Mouse (Mus musculus): ENCODE measurements around the gene Rad9a. TPM values are rescaled to one million over a fixed set of nuclear protein-coding genes. Genes with fewer than 3 reads are reported as not detected.
A peak's percentile ranks its signal among the peaks of the same experiment; 100 is the strongest.

Rad9a gene
- total RNA-seq, 2 experiments from 2014 or later = 16.3 to 41.3 TPM

GRCm38 (mm10) chr19:4149764-4150461, 51.5 kb downstream of the Rad9a start:
- ATAC-seq (replicated peaks; ENCODE audit: poor library complexity, severe bottlenecking) = no peak

- no peak for ATAC-seq (replicated peaks; ENCODE audit: poor library complexity, severe bottlenecking)
Observed at GRCm38 (mm10) chr19:4149283-4149682, 52.2 kb downstream of the Rad9a start.

GRCm38 (mm10) chr19:4148819-4149218, 52.6 kb downstream of the Rad9a start:
- no peak for ATAC-seq (replicated peaks; ENCODE audit: poor library complexity, severe bottlenecking)

GRCm38 (mm10) chr19:4148491-4148806, 53.0 kb downstream of the Rad9a start, which contains the start of gene Coro1b:
TSS of gene Coro1b (plus strand) at chr19:4148619.
- ATAC-seq (replicated peaks; ENCODE audit: poor library complexity, severe bottlenecking) = peak; percentile 82

GRCm38 (mm10) chr19:4147782-4148490, 53.5 kb downstream of the Rad9a start:
- no peak for ATAC-seq (replicated peaks; ENCODE audit: poor library complexity, severe bottlenecking)

- peak; percentile 53 for ATAC-seq (replicated peaks; ENCODE audit: poor library complexity, severe bottlenecking)
Observed at GRCm38 (mm10) chr19:4147022-4147405, 54.4 kb downstream of the Rad9a start.

- no peak for ATAC-seq (replicated peaks; ENCODE audit: poor library complexity, severe bottlenecking)
Observed at GRCm38 (mm10) chr19:4146366-4147021, 55.0 kb downstream of the Rad9a start.

GRCm38 (mm10) chr19:4145936-4146335, 55.5 kb downstream of the Rad9a start:
- no peak for ATAC-seq (replicated peaks; ENCODE audit: poor library complexity, severe bottlenecking)

Other genes with a start within 250 kb of the Rad9a start
Only the 30 nearest of the 31 such genes appear.
- not detected in 2 replicates for gene Aldh3b2, start 229.3 kb downstream of the Rad9a start, total RNA-seq (2014; fragmentation: Nextera tagmentation)
- gene Aldh3b2, start 229.3 kb downstream of the Rad9a start, total RNA-seq (2017) = 0.09 TPM in 1 of 2 replicates, not detected in the other
- gene Acy3, start 215.1 kb downstream of the Rad9a start, total RNA-seq (2014; fragmentation: Nextera tagmentation) = 4.1 and 6.4 TPM in 2 replicates
- gene Acy3, start 215.1 kb downstream of the Rad9a start, total RNA-seq (2017) = 0.73 and 4.0 TPM in 2 replicates
- gene Tbx10, start 208.9 kb downstream of the Rad9a start, total RNA-seq (2014; fragmentation: Nextera tagmentation) = not detected in 2 replicates
- not detected in 2 replicates for gene Tbx10, start 208.9 kb downstream of the Rad9a start, total RNA-seq (2017)
- gene Nudt8, start 201.1 kb downstream of the Rad9a start, total RNA-seq (2014; fragmentation: Nextera tagmentation) = 9.7 and 16.3 TPM in 2 replicates
- gene Nudt8, start 201.1 kb downstream of the Rad9a start, total RNA-seq (2017) = 4.4 and 10.5 TPM in 2 replicates
- gene Gm49405, start 201.0 kb downstream of the Rad9a start, total RNA-seq (2014; fragmentation: Nextera tagmentation) = 0.30 and 3.0 TPM in 2 replicates
- 1.2 and 1.3 TPM in 2 replicates for gene Gm49405, start 201.0 kb downstream of the Rad9a start, total RNA-seq (2017)
- gene Doc2g, start 198.3 kb downstream of the Rad9a start, total RNA-seq (2014; fragmentation: Nextera tagmentation) = 3.0 and 7.0 TPM in 2 replicates
- gene Doc2g, start 198.3 kb downstream of the Rad9a start, total RNA-seq (2017) = 0.46 and 2.9 TPM in 2 replicates
- gene Ndufv1, start 188.9 kb downstream of the Rad9a start, total RNA-seq (2014; fragmentation: Nextera tagmentation) = 93.8 and 132 TPM in 2 replicates
- 222 and 241 TPM in 2 replicates for gene Ndufv1, start 188.9 kb downstream of the Rad9a start, total RNA-seq (2017)
- 235 and 335 TPM in 2 replicates for gene Gstp1, start 163.7 kb downstream of the Rad9a start, total RNA-seq (2014; fragmentation: Nextera tagmentation)
- 84.1 and 120 TPM in 2 replicates for gene Gstp1, start 163.7 kb downstream of the Rad9a start, total RNA-seq (2017)
- not detected in 2 replicates for gene Gstp2, start 155.6 kb downstream of the Rad9a start, total RNA-seq (2014; fragmentation: Nextera tagmentation)
- gene Gstp2, start 155.6 kb downstream of the Rad9a start, total RNA-seq (2017) = 4.3 TPM in 1 of 2 replicates, not detected in the other
- not detected in 2 replicates for gene Gstp3, start 142.1 kb downstream of the Rad9a start, total RNA-seq (2014; fragmentation: Nextera tagmentation)
- gene Gstp3, start 142.1 kb downstream of the Rad9a start, total RNA-seq (2017) = 0.65 TPM in 1 of 2 replicates, not detected in the other
- not detected in 2 replicates for gene Cabp2, start 120.1 kb downstream of the Rad9a start, total RNA-seq (2014; fragmentation: Nextera tagmentation)
- not detected in 2 replicates for gene Cabp2, start 120.1 kb downstream of the Rad9a start, total RNA-seq (2017)
- gene Cdk2ap2, start 104.5 kb downstream of the Rad9a start, total RNA-seq (2014; fragmentation: Nextera tagmentation) = 119 and 155 TPM in 2 replicates
- gene Cdk2ap2, start 104.5 kb downstream of the Rad9a start, total RNA-seq (2017) = 33.7 and 36.5 TPM in 2 replicates
- 11.3 and 16.8 TPM in 2 replicates for gene Pitpnm1, start 101.7 kb downstream of the Rad9a start, total RNA-seq (2014; fragmentation: Nextera tagmentation)
- 4.5 and 24.3 TPM in 2 replicates for gene Pitpnm1, start 101.7 kb downstream of the Rad9a start, total RNA-seq (2017)
- gene Aip, start 75.8 kb downstream of the Rad9a start, total RNA-seq (2014; fragmentation: Nextera tagmentation) = 19.6 and 60.2 TPM in 2 replicates
- gene Aip, start 75.8 kb downstream of the Rad9a start, total RNA-seq (2017) = 31.3 and 38.6 TPM in 2 replicates
- not detected in 2 replicates for gene Gpr152, start 61.9 kb downstream of the Rad9a start, total RNA-seq (2014; fragmentation: Nextera tagmentation)
- gene Gpr152, start 61.9 kb downstream of the Rad9a start, total RNA-seq (2017) = not detected in 2 replicates
- not detected in 2 replicates for gene Cabp4, start 57.6 kb downstream of the Rad9a start, total RNA-seq (2014; fragmentation: Nextera tagmentation)
- not detected in 2 replicates for gene Cabp4, start 57.6 kb downstream of the Rad9a start, total RNA-seq (2017)
- gene Coro1b, start 53.0 kb downstream of the Rad9a start, total RNA-seq (2014; fragmentation: Nextera tagmentation) = 143 and 234 TPM in 2 replicates
- gene Coro1b, start 53.0 kb downstream of the Rad9a start, total RNA-seq (2017) = 71.3 and 73.2 TPM in 2 replicates
- 40.8 and 53.6 TPM in 2 replicates for gene Ptprcap, start 48.1 kb downstream of the Rad9a start, total RNA-seq (2014; fragmentation: Nextera tagmentation)
- gene Ptprcap, start 48.1 kb downstream of the Rad9a start, total RNA-seq (2017) = 64.9 and 84.1 TPM in 2 replicates
- gene Rps6kb2, start 38.3 kb downstream of the Rad9a start, total RNA-seq (2014; fragmentation: Nextera tagmentation) = 42.5 and 45.6 TPM in 2 replicates
- gene Rps6kb2, start 38.3 kb downstream of the Rad9a start, total RNA-seq (2017) = 21.0 and 31.6 TPM in 2 replicates
- gene Carns1, start 26.2 kb downstream of the Rad9a start, total RNA-seq (2014; fragmentation: Nextera tagmentation) = 0.58 and 5.7 TPM in 2 replicates
- gene Carns1, start 26.2 kb downstream of the Rad9a start, total RNA-seq (2017) = 1.1 and 2.9 TPM in 2 replicates
- gene Tbc1d10c, start 10.4 kb downstream of the Rad9a start, total RNA-seq (2014; fragmentation: Nextera tagmentation) = 41.1 and 50.1 TPM in 2 replicates
- 11.3 and 18.4 TPM in 2 replicates for gene Tbc1d10c, start 10.4 kb downstream of the Rad9a start, total RNA-seq (2017)
- 406 and 527 TPM in 2 replicates for gene Ppp1ca, start 9.6 kb downstream of the Rad9a start, total RNA-seq (2014; fragmentation: Nextera tagmentation)
- gene Ppp1ca, start 9.6 kb downstream of the Rad9a start, total RNA-seq (2017) = 494 and 518 TPM in 2 replicates
- gene Clcf1, start 12.6 kb upstream of the Rad9a start, total RNA-seq (2014; fragmentation: Nextera tagmentation) = 6.8 and 7.4 TPM in 2 replicates
- 0.67 and 1.8 TPM in 2 replicates for gene Clcf1, start 12.6 kb upstream of the Rad9a start, total RNA-seq (2017)
- gene AC109138.7, start 12.7 kb upstream of the Rad9a start, total RNA-seq (2014; fragmentation: Nextera tagmentation) = not detected in 2 replicates
- not detected in 2 replicates for gene AC109138.7, start 12.7 kb upstream of the Rad9a start, total RNA-seq (2017)
- gene Pold4, start 30.2 kb upstream of the Rad9a start, total RNA-seq (2014; fragmentation: Nextera tagmentation) = 68.6 and 117 TPM in 2 replicates
- gene Pold4, start 30.2 kb upstream of the Rad9a start, total RNA-seq (2017) = 69.5 and 92.0 TPM in 2 replicates
- gene Ssh3, start 67.5 kb upstream of the Rad9a start, total RNA-seq (2014; fragmentation: Nextera tagmentation) = 17.7 and 25.9 TPM in 2 replicates
- gene Ssh3, start 67.5 kb upstream of the Rad9a start, total RNA-seq (2017) = 10.8 and 22.0 TPM in 2 replicates
- 6.8 and 7.2 TPM in 2 replicates for gene Ankrd13d, start 81.5 kb upstream of the Rad9a start, total RNA-seq (2014; fragmentation: Nextera tagmentation)
- gene Ankrd13d, start 81.5 kb upstream of the Rad9a start, total RNA-seq (2017) = 1.6 and 3.9 TPM in 2 replicates
- gene Grk2, start 104.6 kb upstream of the Rad9a start, total RNA-seq (2014; fragmentation: Nextera tagmentation) = 179 and 198 TPM in 2 replicates
- 133 and 181 TPM in 2 replicates for gene Grk2, start 104.6 kb upstream of the Rad9a start, total RNA-seq (2017)
- gene Kdm2a, start 196.6 kb upstream of the Rad9a start, total RNA-seq (2014; fragmentation: Nextera tagmentation) = 62.9 and 96.0 TPM in 2 replicates
- gene Kdm2a, start 196.6 kb upstream of the Rad9a start, total RNA-seq (2017) = 46.5 and 61.7 TPM in 2 replicates
- gene Rhod, start 237.8 kb upstream of the Rad9a start, total RNA-seq (2014; fragmentation: Nextera tagmentation) = 0.28 TPM in 1 of 2 replicates, not detected in the other
- not detected in 2 replicates for gene Rhod, start 237.8 kb upstream of the Rad9a start, total RNA-seq (2017)

All from granulocyte monocyte progenitor cell, adult 5-6 weeks (primary cell).